Mouse (Mus musculus) gastrocnemius, postnatal 36 days (tissue): ENCODE measurements at regions not wholly inside any gene's neighbourhood (a gene's known extent, or its start where the extent isn't known, plus 50 kb on each side); places are given as distances from the start of the nearest gene placed in this dataset.

Source experiments
- DNase-seq, 2 experiments: peaks; one replicate each; pipeline ENCODE4 v3.0.0; 2022
- intact Hi-C: fragments of 180-260 bp; cut with DNase I; formaldehyde crosslinking; loops from one replicate; pipeline ENCODE4 v1.15.1; 2025

- DNase-seq = no peak
- intact Hi-C loops = no loop called here
These were observed 125.4 kb upstream of the Cblb start for GRCm38 (mm10) chr16:51905588-51905987.

GRCm38 (mm10) chr16:51906686-51907085 is 124.3 kb upstream of the Cblb start:
- no peak for DNase-seq
- intact Hi-C loops = no loop called here

- intact Hi-C loops = no loop called here
- DNase-seq = no peak
These were observed 121.0 kb upstream of the Cblb start for GRCm38 (mm10) chr16:51910046-51910445.

GRCm38 (mm10) chr16:51911109-51911765 is 119.8 kb upstream of the Cblb start:
- DNase-seq = no peak
- intact Hi-C loops = no loop called here

GRCm38 (mm10) chr16:51915034-51915928 is 115.7 kb upstream of the Cblb start:
- DNase-seq = no peak
- intact Hi-C loops = no loop called here

- intact Hi-C loops = no loop called here
- no peak for DNase-seq
These were observed 115.1 kb upstream of the Cblb start for GRCm38 (mm10) chr16:51915929-51916308.

GRCm38 (mm10) chr16:51916337-51916736 is 114.7 kb upstream of the Cblb start:
- intact Hi-C loops = no loop called here
- DNase-seq = no peak

- intact Hi-C loops = no loop called here
- no peak for DNase-seq
These were observed 114.2 kb upstream of the Cblb start for GRCm38 (mm10) chr16:51916820-51917219.

- intact Hi-C loops = no loop called here
- no peak for DNase-seq
These were observed 113.5 kb upstream of the Cblb start for GRCm38 (mm10) chr16:51917540-51917939.

- DNase-seq = no peak
- intact Hi-C loops = loop anchor here (10.0 kb wide), 1 partner anchor 264 kb away; no protein-coding TSS in a partner anchor
These were observed 110.0 kb upstream of the Cblb start for GRCm38 (mm10) chr16:51921025-51921424.

GRCm38 (mm10) chr16:51922589-51922988 is 108.4 kb upstream of the Cblb start:
- DNase-seq = no peak
- intact Hi-C loops = loop anchor here (10.0 kb wide), 1 partner anchor 262 kb away; no protein-coding TSS in a partner anchor

GRCm38 (mm10) chr16:51925639-51926038 is 105.4 kb upstream of the Cblb start:
- intact Hi-C loops = loop anchor here (10.0 kb wide), 1 partner anchor 259 kb away; no protein-coding TSS in a partner anchor
- no peak for DNase-seq

GRCm38 (mm10) chr16:51933122-51933521 is 97.9 kb upstream of the Cblb start:
- intact Hi-C loops = no loop called here

GRCm38 (mm10) chr16:51933965-51934364 is 97.1 kb upstream of the Cblb start:
- intact Hi-C loops = no loop called here
- no peak for DNase-seq

More at GRCm38 (mm10) chr16:51933122-51933521, 97.9 kb upstream of the Cblb start:
- DNase-seq = no peak

- no peak for DNase-seq
- intact Hi-C loops = no loop called here
These were observed 93.7 kb upstream of the Cblb start for GRCm38 (mm10) chr16:51937298-51937697.

- DNase-seq = no peak
- intact Hi-C loops = no loop called here
These were observed 92.0 kb upstream of the Cblb start for GRCm38 (mm10) chr16:51939061-51939460.

GRCm38 (mm10) chr16:51940574-51940973 is 90.5 kb upstream of the Cblb start:
- DNase-seq = no peak
- intact Hi-C loops = no loop called here

GRCm38 (mm10) chr16:51942431-51943130 is 88.4 kb upstream of the Cblb start:
- intact Hi-C loops = no loop called here
- no peak for DNase-seq

- peak in 1 of 2 experiments; percentile 4 for DNase-seq
- intact Hi-C loops = no loop called here
These were observed 63.8 kb upstream of the Cblb start for GRCm38 (mm10) chr16:51967051-51967845.
